Mouse (Mus musculus) adrenal gland, adult 18-20 months (tissue): ENCODE data around the gene Prpf38b. TPM values are rescaled to one million over a fixed set of nuclear protein-coding genes. Genes with fewer than 3 reads are reported as not detected.
"Not testable (repeated sequence)": the region's sequence is repeated elsewhere in the genome, so short reads cannot be mapped to it uniquely, and the experiment has no call there.

ENCODE experiments used
- DNase-seq, 2 experiments: peaks; one replicate each; pipeline ENCODE4 v3.0.0; 2021 to 2022; ENCODE audit warnings: low spot score in 2 of 2
- total RNA-seq, 2 experiments: library from RNA; stranded (reverse); gene quantifications; 1 replicate in 1 of 2; 2 replicates in 1 of 2; pipeline ENCODE4 v1.2.3; 2021

Gene Prpf38b
- total RNA-seq, 2 experiments from 2014 or later: 56.6 to 73.2 TPM

GRCm38 (mm10) chr3:108902038-108902437 lies 9.5 kb downstream of the Prpf38b start:
- no peak for DNase-seq

GRCm38 (mm10) chr3:108900681-108901080 lies 10.8 kb downstream of the Prpf38b start:
- DNase-seq: no peak

DNA sequence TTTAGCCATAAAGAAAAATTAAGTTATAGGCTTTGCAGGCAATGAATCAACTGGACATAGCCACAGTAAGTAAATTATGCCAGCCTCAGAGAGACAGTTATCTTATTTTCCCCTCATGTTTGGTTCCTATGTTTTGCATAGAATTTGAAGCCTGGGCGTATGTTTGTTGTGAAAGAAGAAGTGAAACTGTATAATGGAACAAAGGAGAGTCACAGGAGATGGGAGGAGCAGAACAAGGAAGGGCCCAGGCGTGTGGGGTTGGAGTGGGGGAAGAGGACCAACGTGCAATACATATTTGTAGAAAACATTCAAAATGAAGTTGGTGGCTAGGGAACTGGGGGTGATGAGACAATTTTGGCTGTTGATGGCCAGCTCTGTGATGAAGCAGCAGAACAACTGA lies 11.4 kb downstream of the Prpf38b start:
- no peak for DNase-seq

GRCm38 (mm10) chr3:108898640-108899039 lies 12.9 kb downstream of the Prpf38b start:
- no peak for DNase-seq

DNA sequence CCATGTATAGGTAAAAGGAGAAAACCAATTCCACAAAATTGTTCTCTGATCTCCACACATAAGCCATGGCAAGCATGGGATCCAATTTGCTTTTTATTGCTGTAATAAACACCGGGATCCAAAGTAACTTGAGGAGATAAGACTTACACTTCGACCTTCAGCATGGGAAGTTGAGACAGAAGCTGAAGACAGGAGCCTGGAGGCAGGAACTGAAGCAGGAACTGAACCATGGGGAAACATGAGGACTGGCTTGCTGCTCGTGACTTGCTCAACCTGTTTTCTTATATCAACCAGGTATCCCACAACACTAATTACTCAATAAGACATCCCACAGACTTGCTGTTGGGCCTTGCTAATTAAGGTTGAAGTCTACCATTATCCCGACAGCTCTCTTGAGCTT lies 18.6 kb downstream of the Prpf38b start:
- DNase-seq: no peak

DNA sequence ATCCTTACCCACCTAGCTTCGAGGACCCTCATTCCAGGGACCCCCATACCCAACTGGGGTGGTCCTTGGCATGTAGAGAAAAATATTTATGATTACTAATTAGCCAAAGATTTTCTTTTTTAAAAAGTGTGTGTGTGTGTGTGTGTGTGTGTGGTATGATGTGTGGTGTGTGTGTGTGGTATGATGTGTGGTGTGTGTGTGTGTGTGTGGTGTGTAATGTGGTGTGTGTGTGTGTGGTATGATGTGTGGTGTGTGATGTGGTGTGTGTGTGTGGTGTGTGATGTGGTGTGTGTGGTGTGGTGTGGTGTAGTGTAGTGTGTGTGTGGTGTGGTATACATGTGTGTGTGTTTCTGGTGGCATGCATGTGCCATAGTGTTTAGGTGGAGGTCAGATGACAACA lies 19.4 kb downstream of the Prpf38b start:
- no peak for DNase-seq

- no peak for DNase-seq
Measured at GRCm38 (mm10) chr3:108889908-108890307, 21.6 kb downstream of the Prpf38b start, which contains the start of gene Fndc7. Gene Fndc7 (minus strand): TSS chr3:108890008.

DNA sequence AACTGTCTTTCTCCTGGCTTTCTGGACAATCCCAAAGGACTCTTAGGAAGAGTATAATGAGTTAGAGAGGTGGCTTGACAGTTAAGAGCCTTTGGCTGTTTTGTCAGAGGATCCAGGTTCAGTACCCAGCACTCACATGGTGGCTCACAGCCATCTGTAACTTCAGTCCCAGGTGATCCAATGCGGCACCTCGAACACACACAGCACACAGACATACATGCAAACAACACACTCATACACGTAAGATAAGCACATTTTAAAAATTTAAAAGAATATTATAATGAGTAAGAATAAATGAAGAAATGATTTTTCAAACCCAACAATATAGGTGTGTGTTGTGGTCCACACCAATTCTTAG lies 23.9 kb downstream of the Prpf38b start:
- DNase-seq: no peak

DNA sequence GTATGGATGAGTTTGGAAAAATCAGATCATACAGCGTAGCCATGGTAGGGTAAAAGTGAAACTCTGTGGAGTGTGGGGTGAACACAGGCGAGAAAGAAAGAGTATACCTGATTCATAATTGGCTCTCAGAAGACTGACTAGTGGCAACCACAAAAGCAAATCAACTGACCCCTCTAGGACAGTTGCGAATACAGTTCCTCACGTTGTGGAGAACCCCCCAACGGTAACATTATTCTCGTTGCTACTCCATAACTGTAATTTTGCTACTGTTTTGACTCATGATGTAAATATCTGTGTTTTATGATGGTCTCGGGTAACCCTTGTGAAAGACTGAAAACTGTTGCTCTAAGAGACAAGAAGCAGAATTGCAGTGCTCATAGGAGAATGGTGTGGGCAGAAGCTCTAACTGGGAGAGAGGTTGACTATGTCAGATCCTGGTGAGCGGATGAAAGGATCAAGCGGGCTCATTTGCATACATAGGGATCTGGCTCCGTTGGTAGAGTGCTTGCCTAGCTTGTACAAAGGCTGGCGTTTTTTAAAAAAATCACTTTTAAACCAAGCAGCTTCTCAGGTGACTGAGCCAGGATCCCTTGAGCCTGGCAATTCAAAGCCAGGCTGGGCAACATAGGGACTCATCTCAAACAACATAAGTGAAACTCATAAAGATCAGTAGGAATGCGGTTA lies 24.5 kb downstream of the Prpf38b start:
- DNase-seq: no peak

DNA sequence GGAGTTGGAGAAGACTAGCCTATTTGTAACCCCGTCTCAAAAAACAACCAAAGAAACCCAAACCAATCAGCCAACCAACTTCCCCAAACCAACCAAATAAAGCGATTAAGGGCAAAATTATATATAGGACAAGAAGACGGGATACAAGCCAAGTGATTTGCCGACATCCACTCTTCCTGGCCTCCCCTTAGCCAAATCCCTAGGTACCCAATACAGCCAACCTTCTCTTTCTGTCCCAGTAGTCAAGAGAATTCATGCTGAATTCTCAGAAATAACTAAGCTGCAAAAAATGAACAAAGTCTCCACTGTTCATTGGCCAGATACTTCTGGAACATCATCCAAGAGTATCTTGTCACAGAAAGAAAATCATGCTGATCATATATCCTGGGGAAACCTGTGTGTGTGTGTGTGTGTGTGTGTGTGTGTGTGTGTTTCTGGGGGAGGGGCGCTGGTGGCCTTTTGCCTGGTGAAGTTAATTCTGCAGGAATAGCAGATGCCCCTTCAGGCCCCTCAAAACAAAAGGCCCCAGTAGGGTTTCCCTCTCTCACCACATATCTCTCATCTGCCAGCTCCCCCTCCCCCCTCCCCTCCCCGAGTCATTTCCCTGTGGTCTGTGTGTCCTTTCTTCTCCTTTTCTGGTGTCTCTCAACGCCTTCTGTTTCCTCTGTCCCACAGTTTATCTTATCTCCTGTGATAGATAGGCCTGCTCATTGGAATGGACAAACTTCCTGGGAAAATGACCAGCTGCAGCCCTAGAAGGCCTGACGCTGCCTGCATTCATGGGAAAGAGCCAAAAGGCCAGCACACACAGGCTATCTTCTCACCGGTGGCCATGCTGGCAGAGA lies 25.6 kb downstream of the Prpf38b start:
- no peak for DNase-seq

- DNase-seq: no peak
Measured at GRCm38 (mm10) chr3:108884706-108885289, 26.7 kb downstream of the Prpf38b start.

DNA sequence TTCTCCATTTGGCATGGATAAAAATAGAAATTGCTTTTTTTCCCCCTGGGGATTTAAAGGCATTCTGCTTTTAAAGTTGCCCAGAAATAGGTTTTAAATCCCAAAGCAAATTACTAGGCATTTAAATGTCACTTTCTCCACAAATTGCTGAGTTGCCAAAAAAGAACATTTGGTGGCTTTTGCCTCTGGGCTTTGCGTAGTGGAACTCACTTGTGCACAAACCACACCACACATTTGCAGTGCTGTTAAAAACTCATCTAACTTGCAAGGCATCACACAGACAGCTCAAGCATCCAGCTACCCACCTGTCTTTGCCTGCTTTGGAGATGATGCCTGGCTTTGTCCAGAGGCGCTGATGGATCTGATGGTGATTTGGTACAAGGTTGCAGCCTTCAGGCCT lies 28.5 kb downstream of the Prpf38b start:
- no peak for DNase-seq

DNA sequence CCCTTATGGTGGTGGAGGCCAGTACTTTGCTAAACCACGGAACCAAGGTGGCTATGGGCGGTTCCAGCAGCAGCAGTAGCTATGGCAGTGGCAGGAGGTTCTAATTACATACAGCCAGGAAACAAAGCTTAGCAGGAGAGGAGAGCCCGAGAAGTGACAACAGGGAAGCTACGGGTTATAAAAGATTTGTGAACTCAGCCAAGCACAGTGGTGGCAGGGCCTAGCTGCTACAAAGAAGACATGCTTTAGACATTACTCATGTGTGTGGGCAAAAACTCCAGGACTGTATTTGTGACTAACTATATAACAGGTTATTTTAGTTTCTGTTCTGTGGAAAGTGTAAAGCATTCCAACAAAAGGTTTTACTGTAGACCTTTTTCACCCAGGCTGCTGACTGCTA lies 29.7 kb downstream of the Prpf38b start:
- not testable (repeated sequence) for DNase-seq

DNA sequence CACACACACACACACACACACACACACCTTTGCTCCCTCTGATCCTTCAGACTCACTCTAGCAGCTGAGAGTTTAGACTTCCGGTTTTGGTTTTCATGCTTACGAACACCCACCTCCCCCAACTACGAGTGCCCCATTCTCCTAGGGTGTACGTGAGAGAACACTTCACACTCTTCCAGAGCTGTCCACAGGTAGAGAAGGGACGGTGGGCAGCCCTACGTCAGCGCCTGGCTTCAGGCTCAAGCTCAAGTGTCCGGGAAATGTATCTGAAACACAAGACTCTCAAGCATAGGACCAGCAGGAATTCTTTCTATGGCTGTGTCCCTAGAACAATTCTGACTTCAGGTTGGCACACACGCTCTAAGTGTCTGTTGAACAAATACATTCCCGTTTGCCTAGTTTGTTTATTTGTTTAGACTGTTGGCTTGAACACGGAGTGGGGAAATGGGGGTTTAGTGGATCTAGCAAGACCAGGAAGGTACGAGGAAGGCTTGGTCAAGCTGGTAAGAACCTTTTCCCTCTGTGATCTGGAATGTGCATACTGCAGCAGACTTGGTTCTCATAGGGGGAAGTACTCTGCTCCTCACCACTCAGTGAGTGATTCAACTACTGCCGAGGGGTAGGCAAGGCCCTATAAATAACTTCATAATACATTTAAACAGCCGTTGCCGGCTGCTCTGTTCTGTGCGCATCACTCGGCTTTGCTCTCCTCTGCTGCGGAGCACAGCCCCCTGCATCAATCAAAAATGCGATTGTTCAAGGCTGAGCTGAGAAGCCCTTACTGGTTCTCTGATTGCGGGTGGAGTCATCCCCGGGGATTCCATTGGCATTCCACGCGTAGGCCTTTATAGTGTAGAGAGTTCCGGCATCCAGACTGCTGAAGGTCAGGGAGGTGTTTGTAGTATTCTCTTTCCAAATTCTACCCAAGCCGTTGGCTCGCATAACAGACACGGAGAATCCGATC lies 30.7 kb downstream of the Prpf38b start:
- peak in 1 of 2 experiments; percentile 35 for DNase-seq

DNA sequence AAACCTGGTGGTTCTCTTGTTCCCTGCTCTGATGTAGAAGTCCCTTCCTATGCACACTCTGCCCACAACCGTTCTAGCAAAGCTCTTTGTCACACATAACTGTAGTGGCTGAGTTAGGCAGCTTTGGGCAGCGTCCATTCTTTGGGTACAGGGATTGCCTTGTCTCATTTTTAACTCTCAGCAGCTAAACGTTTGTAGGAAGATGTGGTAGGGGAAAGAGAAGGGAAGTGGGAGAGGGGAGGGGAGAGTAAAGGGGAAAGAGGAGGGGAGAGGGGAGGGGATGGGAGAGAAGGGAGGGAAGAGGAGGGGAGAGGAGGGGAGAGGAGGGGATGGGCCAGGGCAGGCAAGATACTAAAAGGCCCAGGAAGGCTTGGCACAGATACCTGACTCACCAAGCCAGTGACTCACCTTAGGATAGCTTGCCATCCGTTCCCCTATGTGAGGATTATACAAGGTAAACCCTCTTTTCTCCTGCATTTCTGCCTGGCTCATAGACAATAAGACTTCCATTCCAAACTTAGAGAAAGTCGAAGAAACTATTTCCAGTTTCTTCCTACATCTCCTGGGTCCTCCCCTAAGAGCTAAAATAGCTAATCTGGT lies 31.6 kb downstream of the Prpf38b start:
- DNase-seq: no peak

DNA sequence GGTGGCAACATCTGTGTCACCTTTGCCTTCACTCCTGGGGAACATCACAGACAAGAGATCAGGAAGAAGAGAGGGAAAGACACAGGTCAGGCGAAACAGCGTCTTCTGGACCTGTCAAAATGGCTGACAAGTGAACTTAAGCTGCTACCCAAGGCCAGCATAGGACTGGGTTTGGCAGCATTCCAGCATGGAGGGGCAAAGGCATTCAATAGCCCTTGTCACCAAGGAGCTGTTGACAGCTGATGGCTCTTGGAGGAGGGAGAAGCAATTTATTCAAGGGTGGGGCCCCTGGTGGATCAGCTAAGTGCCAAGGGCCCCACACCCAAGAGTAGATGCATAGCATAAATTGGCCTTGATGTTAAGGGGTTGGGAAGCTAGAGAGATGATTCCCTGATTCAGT lies 32.4 kb downstream of the Prpf38b start:
- no peak for DNase-seq

DNA sequence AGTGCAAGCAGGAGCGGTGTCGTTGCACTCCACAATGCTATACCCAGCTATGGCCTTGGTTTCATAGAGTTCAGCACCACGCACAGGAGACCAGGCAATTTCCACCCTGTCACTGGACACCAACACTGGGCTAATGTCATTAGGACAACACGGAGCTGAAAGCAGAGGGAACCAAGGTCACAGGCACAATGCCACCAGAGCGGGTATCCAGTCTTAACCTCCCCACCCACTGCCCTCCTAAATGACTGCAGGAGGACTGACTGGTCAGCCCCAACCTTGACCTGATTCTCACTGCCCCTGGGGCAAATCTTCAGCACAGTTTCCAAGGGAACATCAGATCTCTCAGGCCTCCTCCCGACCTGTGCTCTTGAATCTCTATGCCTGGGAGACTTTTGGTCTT lies 40.9 kb downstream of the Prpf38b start:
- DNase-seq: peak in 1 of 2 experiments; percentile 30

DNA sequence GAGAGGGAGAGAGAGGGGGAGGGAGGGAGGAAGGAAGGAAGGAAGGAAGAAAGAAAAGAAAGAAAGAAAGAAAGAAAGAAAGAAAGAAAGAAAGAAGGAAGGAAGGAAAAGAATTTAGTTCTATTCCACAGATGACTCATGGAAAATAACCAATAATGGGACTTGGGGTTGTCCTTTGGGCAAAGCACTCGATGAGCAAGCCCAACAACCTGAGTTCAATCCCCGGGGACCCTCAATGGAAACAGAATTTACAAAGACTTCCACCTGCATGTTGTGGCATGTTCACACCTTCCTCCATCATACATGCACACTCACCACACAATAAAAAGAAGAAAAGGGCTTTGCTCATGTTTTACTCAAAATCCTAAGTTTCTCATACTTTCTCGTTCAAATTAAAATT lies 44.1 kb downstream of the Prpf38b start:
- DNase-seq: no peak

DNA sequence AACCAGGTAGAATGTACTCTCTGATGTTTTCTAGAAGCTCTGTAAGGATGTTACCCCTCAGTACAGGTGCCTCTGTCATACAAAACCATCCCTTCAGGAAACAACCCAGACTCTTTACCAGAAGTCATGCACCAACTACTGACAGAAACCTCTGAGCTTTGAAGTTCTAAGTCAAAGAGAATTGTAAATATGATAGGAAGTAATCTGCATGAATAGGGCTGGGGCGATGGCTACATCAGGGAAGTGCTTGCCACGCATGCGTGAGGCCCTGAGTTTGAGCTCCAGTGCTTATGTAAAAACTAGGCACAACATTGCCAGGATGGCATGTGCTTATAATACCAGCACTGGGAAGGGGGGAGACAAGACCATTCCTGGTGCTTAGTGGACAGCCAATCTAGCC lies 45.9 kb downstream of the Prpf38b start:
- no peak for DNase-seq

DNA sequence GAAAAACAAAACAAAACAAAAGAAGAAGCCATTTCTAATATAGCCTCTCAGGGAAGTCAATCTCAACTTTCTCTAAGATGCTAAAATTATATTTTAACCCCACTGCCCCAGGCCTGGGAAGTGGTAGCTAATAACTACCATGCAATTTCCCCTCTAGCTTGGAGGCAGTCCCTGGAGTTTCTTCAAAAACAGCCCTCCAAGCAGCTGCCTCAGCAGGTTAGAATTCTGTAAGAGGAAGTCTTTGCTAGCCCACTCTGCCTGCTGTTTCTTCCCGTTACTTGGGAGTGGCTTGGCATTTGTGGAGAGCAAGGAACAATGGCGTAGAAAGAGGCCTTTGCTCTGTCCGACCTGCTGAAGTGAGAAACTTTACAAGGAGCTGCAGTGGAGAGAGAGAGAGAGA lies 46.4 kb downstream of the Prpf38b start:
- DNase-seq: no peak

GRCm38 (mm10) chr3:108863091-108863490 lies 48.4 kb downstream of the Prpf38b start:
- no peak for DNase-seq
